Mouse (Mus musculus) ZHBTc4 (cell line): Measurements from ENCODE around the gene Maml2.

Experiments
- DNase-seq: peaks from one replicate; pipeline ENCODE4 v3.0.0-alpha.2; 2011; ENCODE audit warnings: low read depth, low spot score

The Maml2 gene

DNA sequence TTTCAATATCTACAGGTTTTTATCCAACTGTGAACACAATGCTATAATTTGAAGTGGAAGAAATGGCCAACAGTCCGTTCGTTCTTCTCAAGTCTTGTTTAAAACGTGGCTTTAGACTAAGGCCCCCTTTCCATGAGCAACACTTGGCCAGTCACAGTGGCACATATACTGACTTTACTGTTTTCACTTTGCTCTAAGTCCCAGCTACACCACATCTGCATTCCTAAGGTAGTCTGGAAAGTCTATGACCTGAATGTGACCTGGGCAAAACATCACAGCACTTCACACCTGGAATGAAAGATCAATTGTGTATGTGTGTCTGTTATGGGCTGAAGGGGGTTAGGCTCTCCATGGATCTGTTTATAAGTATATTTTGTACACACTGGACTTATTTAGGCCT lies 151.0 kb downstream of the Maml2 start:
- no peak for DNase-seq

- no peak for DNase-seq
Observed at GRCm38 (mm10) chr9:13454651-13455123, 156.9 kb downstream of the Maml2 start.

DNA sequence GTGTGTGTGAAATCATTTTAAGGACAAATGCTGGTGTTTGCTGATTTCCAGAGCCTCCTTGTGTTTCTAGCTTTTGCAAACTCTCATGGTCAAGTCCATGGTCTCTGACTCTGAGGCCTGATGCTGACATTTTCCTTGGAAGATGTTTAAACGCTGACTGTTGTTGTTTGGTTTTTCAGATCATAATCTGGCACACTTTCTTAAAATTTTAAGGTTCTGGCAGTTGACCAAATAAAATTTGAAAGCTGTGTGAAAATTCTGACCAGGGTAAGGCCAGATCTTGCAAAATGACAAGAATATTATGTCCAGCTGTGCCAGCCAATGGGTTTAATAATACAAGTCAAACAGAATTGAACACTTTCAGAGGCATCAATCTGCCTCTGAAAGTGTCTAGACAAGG lies 157.5 kb downstream of the Maml2 start:
- DNase-seq, result no peak

GRCm38 (mm10) chr9:13457774-13458173 lies 160.0 kb downstream of the Maml2 start:
- DNase-seq, result no peak

DNA sequence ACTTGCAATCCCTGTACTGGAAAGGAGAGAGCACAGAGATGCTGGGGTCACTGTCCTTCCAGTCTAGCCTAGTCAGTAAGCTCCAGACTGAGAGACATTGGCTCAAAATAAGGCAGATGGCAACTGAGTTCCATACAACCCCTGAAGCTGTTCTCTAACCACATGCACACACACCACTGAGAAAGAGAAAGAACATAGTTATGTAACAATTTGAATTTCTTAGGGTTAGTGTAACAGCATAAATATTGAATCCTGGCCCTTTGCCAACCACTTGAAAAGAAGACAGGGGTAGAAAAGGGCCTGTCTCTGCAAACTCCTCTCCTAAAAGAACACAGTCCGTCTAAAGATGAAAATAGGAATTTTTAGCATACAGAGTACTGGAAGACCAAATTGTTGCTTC lies 161.6 kb downstream of the Maml2 start:
- DNase-seq, result no peak

DNA sequence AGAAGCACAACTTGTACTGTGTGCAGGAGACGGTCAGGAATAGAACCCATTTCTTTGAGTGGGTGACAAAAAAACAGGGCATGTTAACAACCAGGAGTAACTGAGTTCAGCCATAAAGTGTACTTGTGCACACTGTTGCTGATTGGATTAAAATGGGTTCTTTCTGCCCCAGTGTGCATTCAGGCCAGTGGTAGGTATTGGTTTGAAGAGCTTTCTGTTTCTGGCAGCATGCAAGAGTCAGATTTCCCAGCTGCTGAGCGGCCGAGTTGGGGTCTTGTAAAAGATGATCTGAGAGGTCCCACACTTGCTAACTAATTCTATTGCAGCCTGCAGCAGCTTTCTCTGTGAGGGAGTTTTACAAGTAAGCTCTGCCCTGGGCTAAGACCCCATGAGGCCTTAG lies 162.3 kb downstream of the Maml2 start:
- no peak for DNase-seq

DNA sequence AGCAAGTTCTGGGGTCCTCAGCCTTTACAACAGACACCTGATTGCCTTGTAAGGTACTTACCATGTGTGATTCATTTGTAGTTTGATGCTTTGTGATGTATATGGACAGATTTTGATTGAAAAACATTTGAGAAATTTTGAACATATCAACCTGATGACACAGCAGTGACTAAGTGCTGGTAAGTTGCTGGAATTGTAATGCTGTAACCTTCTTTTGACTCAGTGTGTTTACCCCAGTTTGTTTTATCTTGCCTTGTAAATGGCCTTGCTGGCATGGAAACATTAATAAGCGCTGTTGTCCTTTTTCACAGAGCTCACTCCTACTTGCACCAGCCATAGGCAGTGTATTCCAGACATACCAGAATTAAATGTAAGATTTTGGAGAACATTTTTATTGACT lies 163.2 kb downstream of the Maml2 start:
- no peak for DNase-seq

DNA sequence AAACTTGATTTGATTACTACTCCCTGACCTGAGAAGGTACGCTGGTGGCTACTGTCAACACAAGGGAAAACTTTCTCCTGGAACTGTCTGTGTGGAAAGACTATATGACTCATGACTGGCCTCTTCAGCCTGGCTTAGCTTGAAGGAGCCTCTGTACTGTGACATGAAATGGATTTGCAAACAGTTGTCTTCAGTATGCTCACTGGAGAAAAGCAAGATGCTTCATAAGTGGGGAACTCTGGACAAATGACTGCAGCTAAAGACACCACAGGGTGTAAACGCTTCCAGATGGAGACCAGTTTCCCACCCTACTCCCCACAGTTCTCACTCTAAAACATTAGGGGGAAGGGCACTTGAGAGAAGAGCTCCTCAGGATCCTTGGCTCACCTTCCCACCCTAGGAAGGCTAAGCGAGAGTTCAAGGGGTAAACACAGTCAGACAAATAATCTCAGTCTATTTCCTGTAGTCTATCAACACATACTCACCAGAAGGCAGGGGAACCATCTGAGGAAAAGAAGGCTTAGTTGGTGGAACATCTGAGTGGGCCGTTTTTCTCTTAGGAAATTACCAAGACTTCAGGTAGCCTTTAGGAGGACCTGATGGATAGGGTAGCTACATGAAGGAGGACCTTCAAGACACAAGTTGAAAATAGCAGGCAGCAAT lies 167.7 kb downstream of the Maml2 start:
- DNase-seq, result no peak

GRCm38 (mm10) chr9:13466351-13466750 lies 168.6 kb downstream of the Maml2 start:
- no peak for DNase-seq

DNA sequence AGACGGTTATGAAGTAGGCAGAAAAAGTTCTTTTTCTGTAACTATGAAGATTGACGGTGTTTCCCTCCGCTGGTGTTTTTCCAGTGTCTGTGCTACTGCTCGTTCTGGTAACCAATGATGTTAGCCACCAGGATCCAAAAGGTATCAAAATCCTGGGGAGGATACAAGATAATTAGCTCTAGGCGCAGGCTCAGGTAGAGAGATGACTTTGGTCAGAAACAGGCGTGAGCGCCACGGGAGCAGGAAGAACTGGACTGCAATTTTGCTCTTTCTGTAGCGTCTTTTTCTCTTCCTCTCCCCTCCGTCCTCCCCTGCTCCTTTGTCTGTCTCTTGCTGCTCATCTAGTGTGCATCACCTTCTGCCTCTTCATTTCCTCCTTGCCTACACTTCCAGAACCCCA lies 169.1 kb downstream of the Maml2 start:
- no peak for DNase-seq

GRCm38 (mm10) chr9:13467745-13468144 lies 170.0 kb downstream of the Maml2 start:
- DNase-seq, result no peak

GRCm38 (mm10) chr9:13468778-13469177 lies 171.0 kb downstream of the Maml2 start:
- DNase-seq, result no peak

DNA sequence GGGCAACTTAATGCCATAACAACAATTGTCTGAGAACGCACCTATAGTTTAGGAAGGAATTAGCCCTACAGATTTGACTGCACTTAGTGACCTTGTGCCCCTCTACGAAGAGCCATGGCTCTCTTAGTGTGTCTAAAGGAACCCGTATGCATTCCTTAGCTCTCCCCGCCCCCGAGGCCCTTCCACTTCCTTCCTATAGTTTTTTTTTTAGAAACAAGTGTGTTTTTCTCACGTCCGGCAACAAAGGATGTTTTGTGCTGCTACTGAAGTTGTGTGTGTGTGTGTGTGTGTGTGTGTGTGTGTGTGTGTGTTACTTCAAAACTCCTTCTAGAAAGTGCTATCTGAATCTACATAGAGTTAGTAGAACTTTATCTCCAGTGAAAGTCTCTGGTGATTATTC lies 172.3 kb downstream of the Maml2 start:
- DNase-seq, result no peak

GRCm38 (mm10) chr9:13474951-13475350 lies 177.2 kb downstream of the Maml2 start:
- DNase-seq, result no peak

- no peak for DNase-seq
Observed at GRCm38 (mm10) chr9:13479275-13479674, 181.5 kb downstream of the Maml2 start.

GRCm38 (mm10) chr9:13483199-13484068 lies 185.7 kb downstream of the Maml2 start:
- no peak for DNase-seq

GRCm38 (mm10) chr9:13484267-13485240 lies 186.8 kb downstream of the Maml2 start:
- no peak for DNase-seq

GRCm38 (mm10) chr9:13485914-13486313 lies 188.2 kb downstream of the Maml2 start:
- DNase-seq, result no peak

- DNase-seq, result no peak
Observed at GRCm38 (mm10) chr9:13491107-13491506, 193.3 kb downstream of the Maml2 start.

DNA sequence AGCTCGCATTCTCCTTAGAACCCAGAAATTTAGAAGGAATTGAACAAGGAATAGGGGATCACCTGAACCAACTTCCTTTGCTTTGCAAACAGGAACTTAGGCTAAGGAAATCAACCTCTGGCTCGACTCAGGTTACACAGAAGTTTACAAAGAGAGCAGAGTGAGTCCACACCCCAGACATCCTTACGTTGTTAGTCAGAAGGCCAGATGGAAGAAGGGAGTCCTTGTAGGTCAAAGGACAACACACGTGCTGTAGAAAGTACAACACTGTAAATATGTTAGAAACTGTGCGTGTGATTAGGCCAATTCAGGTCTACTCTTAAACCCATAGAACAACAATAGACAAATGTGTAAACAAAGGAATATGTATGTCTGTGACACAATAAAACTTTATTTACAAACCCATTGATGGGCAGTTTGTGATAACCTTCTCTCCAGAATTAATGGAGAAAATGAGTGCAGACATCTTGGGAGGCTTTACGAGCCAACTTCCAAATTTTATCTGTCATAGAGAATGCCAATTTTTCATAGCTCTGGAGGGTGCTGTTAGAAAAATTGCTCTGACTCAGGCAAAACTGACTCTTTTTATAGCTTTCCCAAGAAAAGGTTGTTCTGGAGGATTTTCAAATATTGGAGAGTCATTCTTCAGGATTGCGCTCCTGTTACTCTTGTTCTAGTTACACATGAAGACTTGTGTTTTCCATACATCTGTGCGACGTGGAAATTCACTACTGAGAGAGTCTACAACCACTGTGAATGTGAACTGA lies 194.3 kb downstream of the Maml2 start:
- DNase-seq, result no peak

- no peak for DNase-seq
Observed at GRCm38 (mm10) chr9:13492807-13493206, 195.1 kb downstream of the Maml2 start.
